Mouse (Mus musculus): ENCODE data around the gene Gm42906. TPM values are rescaled to one million over a fixed set of nuclear protein-coding genes. Genes with fewer than 3 reads are reported as not detected.

Gm42906 gene
- polyA plus RNA-seq, 1 experiment, result not detected

DNA sequence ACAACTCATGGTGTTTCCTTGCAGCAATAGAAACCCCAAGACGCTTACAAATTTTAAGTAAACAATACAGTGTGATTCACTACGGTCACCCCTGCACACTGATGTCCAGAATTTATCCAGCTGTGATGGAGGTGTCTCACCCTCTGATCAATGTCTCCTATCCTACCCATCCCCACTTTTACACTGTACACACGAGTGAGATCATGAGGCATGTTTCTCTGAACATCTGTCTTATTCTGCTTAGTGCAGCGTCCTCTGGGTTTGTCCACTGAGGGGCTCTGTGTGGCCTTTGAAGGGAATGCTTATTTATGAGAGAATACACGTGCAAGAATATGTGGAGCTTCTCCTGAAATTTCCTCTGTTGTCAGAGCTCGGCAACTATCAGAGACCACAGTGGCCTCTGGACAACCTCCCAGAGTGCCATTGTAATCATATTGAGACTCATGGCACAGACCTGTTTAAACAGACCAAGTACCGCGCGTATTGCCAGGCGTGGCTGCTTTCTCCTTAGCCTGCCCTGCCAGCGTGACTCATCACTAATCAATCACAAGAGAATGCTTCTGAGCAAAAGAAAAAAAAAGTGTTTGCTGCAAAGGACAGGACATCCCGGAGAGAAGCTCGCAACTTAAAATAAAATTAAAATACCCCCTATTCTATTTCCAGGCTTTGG is 231.2 kb downstream of the Gm42906 start:
- TF ChIP-seq CTCF (IDR thresholded peaks at IDR 0.05; ENCODE audit: control insufficient read depth, insufficient read depth, insufficient read length) (no peak), MYOG (IDR thresholded peaks at IDR 0.05; ENCODE audit: control insufficient read depth, extremely low read depth, insufficient read length) (no peak), FOSL1 (IDR thresholded peaks at IDR 0.05; ENCODE audit: insufficient read depth, low read length, poor library complexity, severe bottlenecking) (peak; percentile 54), MYOD1 (IDR thresholded peaks at IDR 0.05; ENCODE audit: control insufficient read depth, insufficient read length, low read depth) (peak; percentile 12)

GRCm38 (mm10) chr5:151193885-151194520 is 234.0 kb downstream of the Gm42906 start:
- Histone ChIP-seq H3K36me3 (ENCODE audit: control insufficient read depth, insufficient read depth) (no peaks in the 10 kb centered on the region), H3K27me3 (ENCODE audit: control insufficient read depth, insufficient read depth, insufficient read length) (no peaks in the 10 kb centered on the region), H3ac (ENCODE audit: control insufficient read depth, insufficient read length, low read depth) (no peak overlapping the region), H3K79me3 (ENCODE audit: low read depth) (peaks cover 9% of the 10 kb centered on the region), H3K4me3 (ENCODE audit: insufficient read depth, poor library complexity, severe bottlenecking) (no peak overlapping the region), H3K79me2 (ENCODE audit: control insufficient read depth, insufficient read depth) (peaks cover 9% of the 10 kb centered on the region)
- no peak for TF ChIP-seq MYOD1 (IDR thresholded peaks at IDR 0.05; ENCODE audit: control insufficient read depth, insufficient read length, low read depth)
- no peak for TF ChIP-seq USF1 (IDR thresholded peaks at IDR 0.05; ENCODE audit: low read depth)
- no peak for TF ChIP-seq FOSL1 (IDR thresholded peaks at IDR 0.05; ENCODE audit: insufficient read depth, low read length, poor library complexity, severe bottlenecking)
- TF ChIP-seq CEBPB (IDR thresholded peaks at IDR 0.05; ENCODE audit: low read depth), result no peak
- TF ChIP-seq CTCF (IDR thresholded peaks at IDR 0.05; ENCODE audit: control insufficient read depth, insufficient read depth, insufficient read length), result no peak
- TF ChIP-seq MAX (IDR thresholded peaks at IDR 0.05), result no peak
- TF ChIP-seq MYOG (IDR thresholded peaks at IDR 0.05; ENCODE audit: control insufficient read depth, extremely low read depth, insufficient read length), result no peak

More for the DNA sequence above, 231.2 kb downstream of the Gm42906 start:
- Histone ChIP-seq H3K79me3 (ENCODE audit: low read depth) (no peaks in the 10 kb centered on the region), H3K79me2 (ENCODE audit: control insufficient read depth, insufficient read depth) (no peaks in the 10 kb centered on the region), H3K36me3 (ENCODE audit: control insufficient read depth, insufficient read depth) (no peaks in the 10 kb centered on the region), H3K27me3 (ENCODE audit: control insufficient read depth, insufficient read depth, insufficient read length) (no peaks in the 10 kb centered on the region), H3K4me3 (ENCODE audit: insufficient read depth, poor library complexity, severe bottlenecking) (no peak overlapping the region), H3ac (ENCODE audit: control insufficient read depth, insufficient read length, low read depth) (no peak overlapping the region)

- no peak for TF ChIP-seq USF1 (IDR thresholded peaks at IDR 0.05; ENCODE audit: low read depth)
- TF ChIP-seq MYOD1 (IDR thresholded peaks at IDR 0.05; ENCODE audit: control insufficient read depth, insufficient read length, low read depth), result no peak
- no peak for TF ChIP-seq FOSL1 (IDR thresholded peaks at IDR 0.05; ENCODE audit: insufficient read depth, low read length, poor library complexity, severe bottlenecking)
- no peak for TF ChIP-seq MAX (IDR thresholded peaks at IDR 0.05)
- TF ChIP-seq CTCF (IDR thresholded peaks at IDR 0.05; ENCODE audit: control insufficient read depth, insufficient read depth, insufficient read length), result no peak
- no peak for TF ChIP-seq CEBPB (IDR thresholded peaks at IDR 0.05; ENCODE audit: low read depth)
- TF ChIP-seq MYOG (IDR thresholded peaks at IDR 0.05; ENCODE audit: control insufficient read depth, extremely low read depth, insufficient read length), result no peak
- Histone ChIP-seq H3ac (ENCODE audit: control insufficient read depth, insufficient read length, low read depth) (no peak overlapping the region), H3K36me3 (ENCODE audit: control insufficient read depth, insufficient read depth) (no peaks in the 10 kb centered on the region), H3K4me3 (ENCODE audit: insufficient read depth, poor library complexity, severe bottlenecking) (no peak overlapping the region), H3K79me3 (ENCODE audit: low read depth) (peaks cover 24% of the 10 kb centered on the region), H3K79me2 (ENCODE audit: control insufficient read depth, insufficient read depth) (peaks cover 27% of the 10 kb centered on the region), H3K27me3 (ENCODE audit: control insufficient read depth, insufficient read depth, insufficient read length) (no peaks in the 10 kb centered on the region)
These were observed 235.7 kb downstream of the Gm42906 start for GRCm38 (mm10) chr5:151192266-151192665.

GRCm38 (mm10) chr5:151190764-151191163 is 237.2 kb downstream of the Gm42906 start:
- Histone ChIP-seq H3K36me3 (ENCODE audit: control insufficient read depth, insufficient read depth) (no peaks in the 10 kb centered on the region), H3K79me3 (ENCODE audit: low read depth) (peaks cover 38% of the 10 kb centered on the region), H3K79me2 (ENCODE audit: control insufficient read depth, insufficient read depth) (peaks cover 42% of the 10 kb centered on the region), H3K4me3 (ENCODE audit: insufficient read depth, poor library complexity, severe bottlenecking) (no peak overlapping the region), H3K27me3 (ENCODE audit: control insufficient read depth, insufficient read depth, insufficient read length) (no peaks in the 10 kb centered on the region), H3ac (ENCODE audit: control insufficient read depth, insufficient read length, low read depth) (no peak overlapping the region)
- no peak for TF ChIP-seq MYOG (IDR thresholded peaks at IDR 0.05; ENCODE audit: control insufficient read depth, extremely low read depth, insufficient read length)

DNA sequence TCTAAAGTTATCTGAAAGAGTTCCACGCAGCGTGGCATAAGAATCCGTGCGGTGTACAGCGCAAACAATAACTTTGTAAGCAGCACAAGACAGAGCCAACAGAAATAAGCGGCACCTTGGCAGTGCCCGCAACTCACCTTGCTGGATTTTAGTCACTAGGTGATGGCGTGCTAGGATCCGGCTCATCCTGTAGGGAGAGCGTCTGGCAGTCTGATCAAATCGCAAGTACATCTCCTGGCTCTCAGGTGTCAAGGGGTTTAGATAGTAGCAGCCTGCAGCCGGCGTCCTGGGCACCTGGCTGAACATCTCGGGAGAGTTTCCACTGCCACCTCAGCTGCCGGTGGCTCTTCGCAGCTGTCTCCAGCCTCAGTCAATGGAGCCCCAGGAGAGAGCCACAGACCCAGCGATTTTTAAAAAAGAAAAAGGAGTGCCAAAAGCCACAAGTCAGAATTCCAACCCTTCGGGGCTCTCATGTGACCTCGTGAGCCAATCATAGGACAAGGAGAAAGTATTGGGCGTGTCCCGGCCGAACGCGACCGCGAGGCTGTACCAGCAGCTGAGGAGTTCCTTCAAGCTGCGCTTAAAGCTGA is 238.1 kb downstream of the Gm42906 start:
- peaks cover 51% of the 10 kb centered on the region for H3K79me2 ChIP-seq (ENCODE audit: control insufficient read depth, insufficient read depth)
- peak overlapping the region; percentile 50 for H3K4me3 ChIP-seq (ENCODE audit: insufficient read depth, poor library complexity, severe bottlenecking)
- H3K79me3 ChIP-seq (ENCODE audit: low read depth), result peaks cover 41% of the 10 kb centered on the region
- H3K27me3 ChIP-seq (ENCODE audit: control insufficient read depth, insufficient read depth, insufficient read length), result no peaks in the 10 kb centered on the region
- no peaks in the 10 kb centered on the region for H3K36me3 ChIP-seq (ENCODE audit: control insufficient read depth, insufficient read depth)
- TF ChIP-seq MAX (IDR thresholded peaks at IDR 0.05) (peak; percentile 57), CTCF (IDR thresholded peaks at IDR 0.05; ENCODE audit: control insufficient read depth, insufficient read depth, insufficient read length) (no peak), CEBPB (IDR thresholded peaks at IDR 0.05; ENCODE audit: low read depth) (no peak), FOSL1 (IDR thresholded peaks at IDR 0.05; ENCODE audit: insufficient read depth, low read length, poor library complexity, severe bottlenecking) (no peak), MYOD1 (IDR thresholded peaks at IDR 0.05; ENCODE audit: control insufficient read depth, insufficient read length, low read depth) (peak; percentile 48), USF1 (IDR thresholded peaks at IDR 0.05; ENCODE audit: low read depth) (peak; percentile 97)
- H3ac ChIP-seq (ENCODE audit: control insufficient read depth, insufficient read length, low read depth), result peak overlapping the region; percentile 70

Data from C2C12 (cell line).